ENCODE assay signal across 22 mouse cellular contexts in the genomic region with DNA sequence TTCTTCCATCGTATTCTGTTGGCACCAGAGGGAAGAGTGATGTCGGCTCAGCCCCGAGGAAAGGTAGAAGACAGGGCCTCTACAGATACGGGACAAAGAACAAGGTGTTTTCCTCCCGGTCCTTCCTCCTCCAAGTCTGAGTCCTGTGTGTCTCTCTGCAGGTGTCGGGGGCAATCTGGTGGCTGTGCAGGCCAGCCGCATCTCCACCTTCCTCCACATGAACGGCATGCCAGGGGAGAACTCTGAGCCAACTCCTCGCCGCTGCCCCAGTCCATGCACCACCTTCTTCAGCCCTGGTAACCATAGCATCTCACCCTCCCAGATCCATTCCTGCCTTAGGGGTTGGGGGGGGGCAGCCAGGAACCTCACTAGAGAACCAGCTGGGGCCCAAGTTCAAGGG. TPM values are rescaled to one million over a fixed set of nuclear protein-coding genes. Genes with fewer than 3 reads are reported as not detected.
"Had no signal": no experiment of that assay in that cellular context is flagged by ENCODE, and none has a peak within 500 bp of the region (broad histone marks: within the 10 kb centered on the region; RNA-seq: fewer than 3 reads in every experiment).

No protein-coding gene starts in this region.

- H3K27ac ChIP-seq: lung, embryonic 15.5 days; macrophage; neural tube, embryonic 13.5 days; neural tube, embryonic 15.5 days had no signal

- ATAC-seq: liver, postnatal 0 days; lung, postnatal 0 days; midbrain, embryonic 16.5 days had no signal

- H3K27me3 ChIP-seq: lung, embryonic 15.5 days; megakaryocyte, embryonic 14.5 days; neural tube, embryonic 13.5 days; neural tube, embryonic 15.5 days had no signal

- H3K9ac ChIP-seq: liver, postnatal 0 days; lung, embryonic 15.5 days; neural tube, embryonic 13.5 days; neural tube, embryonic 15.5 days had no signal

- DNase-seq: liver, postnatal 0 days; lung, adult 2 months; lung, postnatal 14 days; lung, postnatal 36 days; midbrain, embryonic 14.5 days; retina, postnatal 1 day; right cerebral cortex, adult 18-20 months; right cerebral cortex, postnatal 25 days; right cerebral cortex, postnatal 4 days; spleen, adult 18-20 months; thymus, adult 2 months; thymus, postnatal 25 days; thymus, postnatal 4 days had no signal

- H3K4me2 ChIP-seq: lung, embryonic 15.5 days; midbrain, embryonic 11.5 days; neural tube, embryonic 13.5 days; neural tube, embryonic 15.5 days had no signal

- H3K4me1 ChIP-seq: lung, embryonic 15.5 days; neural tube, embryonic 13.5 days; neural tube, embryonic 15.5 days had no signal

- H3K9me3 ChIP-seq: lung, embryonic 15.5 days; megakaryocyte, embryonic 14.5 days; neural tube, embryonic 13.5 days; neural tube, embryonic 15.5 days had no signal

- H3K4me3 ChIP-seq: lung, embryonic 15.5 days; megakaryocyte, embryonic 14.5 days; myocyte; neural tube, embryonic 13.5 days; neural tube, embryonic 15.5 days had no signal

RNA-seq across cellular contexts. Expression of a gene that starts 46.6 kb away (rescaled TPM):
- polyA plus RNA-seq: macrophage had no signal
